Mouse (Mus musculus) ES-E14 (cell line): ENCODE results near the gene Palld. TPM values are rescaled to one million over a fixed set of nuclear protein-coding genes. Genes with fewer than 3 reads are reported as not detected.
A peak's percentile ranks its signal among the peaks of the same experiment; 100 is the strongest.

ENCODE experiments used
- DNase-seq: peaks from one replicate; pipeline ENCODE4 v3.0.0-alpha.2; 2013; ENCODE audit warnings: low read depth, low spot score
- H3K27ac ChIP-seq: 2 replicates; pipeline ENCODE4 v1.5.1; 2012; ENCODE audit warnings: low read depth, mild to moderate bottlenecking, low read length, moderate library complexity, mixed read lengths; ENCODE audit not compliant: poor library complexity, insufficient read depth, severe bottlenecking
- H3K36me3 ChIP-seq: 2 replicates; pipeline ENCODE4 v1.6.1; 2012; ENCODE audit warnings: mild to moderate bottlenecking, low read length, moderate library complexity, mixed read lengths; ENCODE audit not compliant: control insufficient read depth, poor library complexity, insufficient read depth, severe bottlenecking
- H3K4me1 ChIP-seq, 2 experiments: fragments of 150-350 bp in 1 of 2; sonication (generic) in 1 of 2; 2 replicates each; pipeline ENCODE4 v1.6.1; 2012; ENCODE audit warnings: low read length in 2 of 2, mild to moderate bottlenecking in 1 of 2, mixed read lengths in 1 of 2; ENCODE audit not compliant: control insufficient read depth in 2 of 2, insufficient read depth in 2 of 2, poor library complexity in 1 of 2
- H3K4me3 ChIP-seq, 2 experiments: fragments of 150-350 bp in 1 of 2; sonication (generic) in 1 of 2; 2 replicates each; pipeline ENCODE4 v1.5.1; 2012; ENCODE audit warnings: low read length in 2 of 2, low read depth in 1 of 2, mild to moderate bottlenecking in 1 of 2, mixed read lengths in 1 of 2; ENCODE audit not compliant: insufficient read depth in 1 of 2, poor library complexity in 1 of 2, severe bottlenecking in 1 of 2
- H3K9ac ChIP-seq: 2 replicates; pipeline ENCODE4 v1.6.1; 2012; ENCODE audit warnings: low read depth, mild to moderate bottlenecking, low read length, mixed read lengths; ENCODE audit not compliant: poor library complexity, insufficient read depth, severe bottlenecking
- H3K9me3 ChIP-seq: fragments of 150-350 bp; sonication (generic); 2 replicates; pipeline ENCODE4 v1.6.1; 2012; ENCODE audit warnings: low read depth, mild to moderate bottlenecking, low read length; ENCODE audit not compliant: control insufficient read depth, insufficient read depth
- CHD2 ChIP-seq: IDR thresholded peaks from 2 replicates; pipeline ENCODE4 v1.6.1; 2014; ENCODE audit warnings: mild to moderate bottlenecking, low read depth, low read length, inconsistent platforms
- HCFC1 ChIP-seq: IDR thresholded peaks from 2 replicates; pipeline ENCODE4 v1.6.1; 2012; ENCODE audit warnings: low read length, inconsistent platforms, borderline replicate concordance; ENCODE audit not compliant: insufficient read depth
- MAFK ChIP-seq: IDR thresholded peaks from 2 replicates; pipeline ENCODE4 v1.6.1; 2014; ENCODE audit warnings: mild to moderate bottlenecking, low read depth, low read length, inconsistent platforms; ENCODE audit not compliant: insufficient read depth
- ZC3H11A ChIP-seq: IDR thresholded peaks from 2 replicates; pipeline ENCODE4 v1.6.1; 2012; ENCODE audit warnings: low read depth, mild to moderate bottlenecking, inconsistent platforms, low read length, borderline replicate concordance
- ZNF384 ChIP-seq: IDR thresholded peaks from 2 replicates; pipeline ENCODE4 v1.6.1; 2012; ENCODE audit warnings: low read depth, low read length, inconsistent platforms
- in situ Hi-C, 2 experiments: fragments of 600-800 bp; cut with MboI; formaldehyde crosslinking; loops; one replicate each; pipeline ENCODE4 v1.15.1; 2025; ENCODE audit warnings: low sequenced_read_pairs in 2 of 2, inconsistent platforms in 1 of 2; ENCODE audit not compliant: unreplicated experiment in 2 of 2
- total RNA-seq: library from RNA; depleted of rRNA; stranded (reverse); fragments of 300-350 nt; gene quantifications from 2 replicates; pipeline ENCODE4 v1.2.3, GENCODE M21; 2012

Gene Palld
- total RNA-seq, 1 experiment, result 36.3 TPM

DNA sequence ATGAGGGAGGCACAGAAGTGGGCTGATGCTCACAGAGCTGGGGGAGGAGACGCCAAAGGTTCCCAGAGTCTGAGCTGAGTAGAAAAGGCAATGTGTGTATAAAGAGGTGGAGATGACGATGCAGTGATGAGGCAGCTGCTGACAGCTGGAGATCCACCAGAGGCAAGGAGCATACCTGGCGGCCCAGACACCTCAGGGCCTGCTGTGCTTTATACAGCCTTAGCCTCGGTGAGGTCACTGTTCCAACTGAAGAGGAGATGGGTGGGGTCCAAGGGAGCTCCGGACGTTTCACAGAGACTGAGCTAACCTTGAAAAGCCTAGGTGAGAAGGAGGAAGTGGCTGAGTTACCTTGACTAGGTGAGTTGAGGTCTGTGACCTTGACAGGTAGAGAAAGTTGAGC is 256.8 kb downstream of the Palld start:
- no peaks in the 10 kb centered on the region for H3K36me3 ChIP-seq
- in situ Hi-C loops, result no loop called here
- peaks cover 0 to 3% of the 10 kb centered on the region in 2 experiments; a peak in 2 of 4 replicates for H3K4me1 ChIP-seq
- peak; percentile 26 for DNase-seq
- no peak overlapping the region for H3K27ac ChIP-seq
- H3K9ac ChIP-seq, result no peak overlapping the region
- no peak overlapping the region for H3K4me3 ChIP-seq
- TF ChIP-seq ZNF384, result no peak
- TF ChIP-seq ZC3H11A, result no peak
- TF ChIP-seq CHD2, result no peak
- no peak for TF ChIP-seq MAFK
- no peak for TF ChIP-seq HCFC1
- H3K9me3 ChIP-seq, result no peaks in the 10 kb centered on the region

DNA sequence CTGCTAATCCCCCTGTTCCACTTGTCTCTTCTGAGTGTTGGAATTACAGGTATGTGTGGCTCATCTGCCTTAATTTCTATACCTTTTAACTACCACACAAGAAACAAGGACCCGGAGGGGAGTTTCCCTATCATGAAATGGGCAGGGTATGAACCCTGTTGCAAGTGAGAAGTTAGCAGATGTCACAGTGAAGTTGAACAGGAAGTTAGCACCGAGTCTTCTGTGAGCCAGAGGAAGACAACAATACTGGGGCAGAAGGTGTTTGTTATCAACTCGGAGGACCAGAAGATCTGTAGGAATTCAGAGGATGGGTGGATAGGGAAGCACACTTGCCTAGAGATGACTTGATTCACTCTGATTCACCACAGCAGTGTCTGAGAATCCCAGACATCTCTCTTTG is 259.3 kb downstream of the Palld start:
- Histone ChIP-seq H3K4me3 (no peak overlapping the region), H3K9me3 (no peaks in the 10 kb centered on the region), H3K36me3 (no peaks in the 10 kb centered on the region), H3K9ac (no peak overlapping the region), H3K27ac (no peak overlapping the region), H3K4me1 (peaks cover 0 to 3% of the 10 kb centered on the region in 2 experiments; a peak in 2 of 4 replicates)
- TF ChIP-seq HCFC1 (no peak), CHD2 (no peak), MAFK (no peak), ZC3H11A (no peak), ZNF384 (no peak)
- in situ Hi-C loops, result no loop called here
- no peak for DNase-seq

DNA sequence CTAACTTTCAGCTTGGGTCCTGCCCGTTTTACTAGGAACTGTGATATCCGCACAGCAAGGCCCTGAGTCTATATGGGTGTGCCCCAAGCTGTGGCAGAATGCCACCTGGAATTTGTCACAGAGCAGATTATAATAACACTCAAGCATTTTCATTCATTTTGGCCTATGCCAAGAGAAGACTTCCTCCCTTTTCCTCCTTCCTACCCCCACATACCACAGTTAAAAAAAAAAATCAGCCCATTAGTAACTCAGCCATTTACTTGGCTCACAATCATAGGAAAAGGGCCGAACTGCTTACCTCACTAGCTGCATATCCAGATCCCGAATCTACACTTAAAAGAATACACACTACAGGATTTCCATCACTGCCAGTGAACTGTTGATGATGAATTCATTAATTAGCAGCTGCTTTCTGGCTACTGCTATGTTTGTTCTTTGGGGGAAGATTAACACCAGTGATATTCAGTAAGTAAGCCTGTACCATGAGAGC is 260.1 kb downstream of the Palld start:
- H3K4me3 ChIP-seq, result no peak overlapping the region

DNA sequence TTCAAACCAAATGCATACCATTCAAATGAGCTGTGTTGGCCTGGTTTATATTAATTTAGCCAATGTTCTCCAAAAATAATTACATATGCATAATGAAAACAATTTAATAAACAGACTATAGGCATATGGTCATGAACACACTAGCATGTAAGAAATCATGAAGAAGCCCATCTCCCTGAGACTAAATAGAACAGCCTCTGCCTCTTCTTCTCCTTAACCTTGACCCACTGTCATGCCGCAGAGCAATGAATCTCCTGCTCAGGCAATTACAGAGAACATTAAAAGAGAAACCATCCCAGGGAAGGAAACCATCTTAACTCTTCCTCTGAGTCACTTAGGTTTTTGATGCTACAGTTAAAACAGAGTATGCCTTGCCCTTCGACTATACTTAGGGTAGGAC is 262.9 kb downstream of the Palld start:
- H3K4me3 ChIP-seq, result no peak overlapping the region
- TF ChIP-seq CHD2 (no peak), ZC3H11A (no peak), HCFC1 (no peak), ZNF384 (no peak), MAFK (no peak)
- no peaks in the 10 kb centered on the region for H3K4me1 ChIP-seq
- DNase-seq, result no peak
- in situ Hi-C loops, result no loop called here
- no peak overlapping the region for H3K9ac ChIP-seq
- H3K36me3 ChIP-seq, result no peaks in the 10 kb centered on the region
- H3K9me3 ChIP-seq, result no peaks in the 10 kb centered on the region
- no peak overlapping the region for H3K27ac ChIP-seq

More for the DNA sequence above, 260.1 kb downstream of the Palld start:
- in situ Hi-C loops, result no loop called here
- H3K36me3 ChIP-seq, result no peaks in the 10 kb centered on the region
- H3K9ac ChIP-seq, result no peak overlapping the region
- no peak for DNase-seq
- TF ChIP-seq ZC3H11A (no peak), MAFK (no peak), CHD2 (no peak)
- peaks cover 0 to 3% of the 10 kb centered on the region in 2 experiments; a peak in 2 of 4 replicates for H3K4me1 ChIP-seq
- no peaks in the 10 kb centered on the region for H3K9me3 ChIP-seq
- H3K27ac ChIP-seq, result no peak overlapping the region

DNA sequence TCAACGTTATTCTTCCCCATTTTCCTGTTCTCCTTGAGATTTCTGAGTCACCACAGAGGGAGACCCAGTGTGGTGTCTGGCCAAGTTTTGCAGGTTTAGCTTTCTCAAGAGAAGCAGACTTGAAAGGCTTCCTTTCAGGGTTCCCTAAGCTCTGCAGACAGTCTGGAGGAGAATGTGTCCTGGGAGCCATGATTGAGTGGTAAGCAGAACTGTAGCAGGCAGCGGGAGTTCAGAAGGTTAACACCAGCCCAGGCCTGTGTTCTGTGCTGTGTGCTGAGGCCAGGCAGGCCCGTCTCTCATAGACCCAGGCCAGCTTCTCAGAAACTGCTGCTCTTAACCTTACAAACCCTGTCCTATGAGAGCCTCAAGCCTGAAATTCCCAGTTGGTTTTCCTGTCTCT is 263.5 kb downstream of the Palld start:
- no peak overlapping the region for H3K27ac ChIP-seq

More for the DNA sequence above, 263.5 kb downstream of the Palld start:
- no peak for DNase-seq
- in situ Hi-C loops, result no loop called here
- Histone ChIP-seq H3K9me3 (no peaks in the 10 kb centered on the region), H3K9ac (no peak overlapping the region), H3K4me3 (no peak overlapping the region), H3K4me1 (no peaks in the 10 kb centered on the region), H3K36me3 (no peaks in the 10 kb centered on the region)
- TF ChIP-seq ZC3H11A (no peak), CHD2 (no peak), HCFC1 (no peak), MAFK (no peak), ZNF384 (no peak)
